Mouse (Mus musculus): Measurements from ENCODE around the gene 4933428G20Rik. TPM values are rescaled to one million over a fixed set of nuclear protein-coding genes. Genes with fewer than 3 reads are reported as not detected.

4933428G20Rik gene
- total and polyA plus RNA-seq, 3 experiments, result not detected

DNA sequence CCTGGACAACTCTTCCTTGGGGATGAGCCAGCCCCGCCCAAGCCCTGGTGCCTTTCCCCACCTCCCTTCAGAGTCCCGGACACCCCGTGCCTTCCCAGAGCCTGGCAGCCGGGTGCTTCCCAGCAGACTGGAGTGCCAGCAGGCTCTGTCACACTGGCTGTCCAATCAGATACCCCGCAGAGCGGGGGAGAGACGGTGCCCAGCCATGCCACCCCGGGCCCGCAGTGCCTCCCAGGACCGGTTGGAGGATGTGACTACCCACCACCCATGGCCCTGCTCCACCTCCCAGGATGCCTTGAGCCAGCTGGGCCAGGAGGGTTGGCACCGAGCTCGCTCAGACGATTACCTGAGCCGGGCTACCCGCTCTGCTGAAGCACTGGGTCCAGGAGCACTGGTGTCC is 48.5 kb downstream of the 4933428G20Rik start:
- Histone ChIP-seq H3K36me3 (replicated peaks) (peaks cover 90% of the 10 kb centered on the region), H3K27me3 (ENCODE audit: insufficient read depth, low read length) (no peaks in the 10 kb centered on the region), H3K9me3 (replicated peaks) (no peaks in the 10 kb centered on the region), H3K4me1 (ENCODE audit: insufficient read depth, low read depth, low read length) (peaks cover 60% of the 10 kb centered on the region), H3K4me3 (ENCODE audit: low read depth, low read length) (no peak overlapping the region)
- no peak for ATAC-seq (ENCODE audit: extremely low read depth, insufficient number of reproducible peaks, low FRiP score, poor library complexity, severe bottlenecking)
- TF ChIP-seq GATA2 (IDR thresholded peaks at IDR 0.05; ENCODE audit: borderline replicate concordance, low read depth, low read length) (no peak), CTCF (IDR thresholded peaks at IDR 0.05; ENCODE audit: low read depth, low read length) (no peak), GATA1 (IDR thresholded peaks at IDR 0.05; ENCODE audit: borderline replicate concordance, low read length) (no peak), TAL1 (conservative IDR thresholded peaks at IDR 0.05; ENCODE audit: low read depth, low read length) (no peak), POLR2AphosphoS5 (IDR thresholded peaks at IDR 0.05; ENCODE audit: insufficient replicate concordance, low read depth, low read length) (no peak)
- DNase-seq (ENCODE audit: low spot score), result no peak

DNA sequence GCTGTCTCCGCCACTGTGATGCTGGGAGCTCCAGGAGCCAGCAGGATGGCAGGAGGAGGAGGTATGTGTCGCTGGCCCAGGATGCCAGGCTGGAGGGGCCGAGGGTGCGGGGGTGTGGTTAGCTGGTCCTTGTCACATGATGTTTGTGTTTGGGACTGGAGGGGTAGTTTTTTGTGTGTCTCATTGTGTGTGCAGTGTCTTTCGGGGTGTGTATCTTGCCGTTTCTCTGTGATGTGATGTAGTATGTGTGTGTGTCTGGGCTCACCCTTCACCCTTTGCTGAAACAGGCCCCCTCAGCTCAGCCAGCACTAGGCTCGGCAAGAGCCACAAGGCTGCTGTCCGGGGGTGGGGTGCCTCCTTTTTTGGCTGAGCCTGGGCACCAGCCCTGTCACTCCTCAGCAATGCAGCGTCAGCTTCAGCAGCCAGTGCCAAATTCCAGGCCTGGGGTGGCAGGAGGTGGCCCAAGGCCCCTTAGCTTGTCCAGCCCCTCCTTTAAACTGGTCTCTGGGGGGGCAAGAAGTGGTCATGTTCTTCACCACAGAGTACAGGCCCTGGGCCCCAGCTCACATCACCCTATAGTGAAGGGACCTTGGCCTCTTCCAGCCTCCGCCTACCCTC is 49.7 kb downstream of the 4933428G20Rik start:
- H3K36me3 ChIP-seq (replicated peaks), result peaks cover 82% of the 10 kb centered on the region
- H3K27me3 ChIP-seq (ENCODE audit: insufficient read depth, low read length), result no peaks in the 10 kb centered on the region
- no peak for TF ChIP-seq GATA2 (IDR thresholded peaks at IDR 0.05; ENCODE audit: borderline replicate concordance, low read depth, low read length)
- no peak for TF ChIP-seq CTCF (IDR thresholded peaks at IDR 0.05; ENCODE audit: low read depth, low read length)
- no peak for TF ChIP-seq TAL1 (conservative IDR thresholded peaks at IDR 0.05; ENCODE audit: low read depth, low read length)
- no peak for TF ChIP-seq GATA1 (IDR thresholded peaks at IDR 0.05; ENCODE audit: borderline replicate concordance, low read length)
- no peak for TF ChIP-seq POLR2AphosphoS5 (IDR thresholded peaks at IDR 0.05; ENCODE audit: insufficient replicate concordance, low read depth, low read length)
- no peaks in the 10 kb centered on the region for H3K9me3 ChIP-seq (replicated peaks)
- peaks cover 72% of the 10 kb centered on the region for H3K4me1 ChIP-seq (ENCODE audit: insufficient read depth, low read depth, low read length)
- no peak for ATAC-seq (ENCODE audit: extremely low read depth, insufficient number of reproducible peaks, low FRiP score, poor library complexity, severe bottlenecking)
- no peak for DNase-seq (ENCODE audit: low spot score)
- peak overlapping the region; percentile 71 for H3K4me3 ChIP-seq (ENCODE audit: low read depth, low read length)

DNA sequence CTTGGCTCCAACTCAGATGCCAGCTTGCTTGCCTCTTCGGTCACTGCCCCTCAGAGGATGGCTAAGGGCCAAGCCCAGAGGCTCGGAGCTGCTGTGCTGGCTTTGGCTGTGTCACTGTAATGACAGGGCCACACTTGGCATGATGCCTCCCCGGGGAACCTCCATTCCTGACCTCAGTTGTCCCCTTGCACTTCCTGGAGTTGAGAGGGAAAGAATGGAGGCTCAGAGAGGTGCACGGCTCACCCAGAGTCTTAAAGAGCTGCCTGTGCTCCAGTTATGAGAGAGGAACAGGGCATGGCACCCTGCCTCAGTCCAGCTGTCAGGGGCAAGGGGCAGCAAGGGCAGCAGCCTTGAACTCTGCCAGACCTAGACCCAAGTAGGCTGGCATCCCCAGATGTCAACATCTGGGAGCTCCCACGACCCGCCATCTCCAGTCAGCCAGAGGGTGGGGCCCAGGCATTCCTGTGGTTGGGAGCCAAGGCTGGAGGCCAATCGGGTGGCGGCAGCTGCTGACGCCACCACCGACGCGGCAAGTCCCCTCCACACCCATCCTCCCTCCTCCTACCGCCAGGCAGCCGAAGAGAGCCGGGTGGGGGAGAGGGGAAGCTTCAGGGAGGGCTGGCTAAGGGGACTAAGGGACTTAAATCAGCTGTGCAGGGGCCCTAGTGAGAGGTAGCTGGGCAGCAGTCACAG is 50.4 kb downstream of the 4933428G20Rik start:
- H3K4me1 ChIP-seq (ENCODE audit: insufficient read depth, low read depth, low read length), result peaks cover 79% of the 10 kb centered on the region
- H3K9me3 ChIP-seq (replicated peaks), result no peaks in the 10 kb centered on the region
- peak; percentile 52; the same call in 1 of the 2 replicates for ATAC-seq (ENCODE audit: extremely low read depth, insufficient number of reproducible peaks, low FRiP score, poor library complexity, severe bottlenecking)
- no peaks in the 10 kb centered on the region for H3K27me3 ChIP-seq (ENCODE audit: insufficient read depth, low read length)
- peak; percentile 97 for DNase-seq (ENCODE audit: low spot score)
- peak overlapping the region; percentile 71 for H3K4me3 ChIP-seq (ENCODE audit: low read depth, low read length)
- TF ChIP-seq TAL1 (conservative IDR thresholded peaks at IDR 0.05; ENCODE audit: low read depth, low read length), result no peak
- TF ChIP-seq CTCF (IDR thresholded peaks at IDR 0.05; ENCODE audit: low read depth, low read length), result no peak
- TF ChIP-seq GATA1 (IDR thresholded peaks at IDR 0.05; ENCODE audit: borderline replicate concordance, low read length), result no peak
- TF ChIP-seq GATA2 (IDR thresholded peaks at IDR 0.05; ENCODE audit: borderline replicate concordance, low read depth, low read length), result no peak
- TF ChIP-seq POLR2AphosphoS5 (IDR thresholded peaks at IDR 0.05; ENCODE audit: insufficient replicate concordance, low read depth, low read length), result no peak
- H3K36me3 ChIP-seq (replicated peaks), result peaks cover 83% of the 10 kb centered on the region

DNA sequence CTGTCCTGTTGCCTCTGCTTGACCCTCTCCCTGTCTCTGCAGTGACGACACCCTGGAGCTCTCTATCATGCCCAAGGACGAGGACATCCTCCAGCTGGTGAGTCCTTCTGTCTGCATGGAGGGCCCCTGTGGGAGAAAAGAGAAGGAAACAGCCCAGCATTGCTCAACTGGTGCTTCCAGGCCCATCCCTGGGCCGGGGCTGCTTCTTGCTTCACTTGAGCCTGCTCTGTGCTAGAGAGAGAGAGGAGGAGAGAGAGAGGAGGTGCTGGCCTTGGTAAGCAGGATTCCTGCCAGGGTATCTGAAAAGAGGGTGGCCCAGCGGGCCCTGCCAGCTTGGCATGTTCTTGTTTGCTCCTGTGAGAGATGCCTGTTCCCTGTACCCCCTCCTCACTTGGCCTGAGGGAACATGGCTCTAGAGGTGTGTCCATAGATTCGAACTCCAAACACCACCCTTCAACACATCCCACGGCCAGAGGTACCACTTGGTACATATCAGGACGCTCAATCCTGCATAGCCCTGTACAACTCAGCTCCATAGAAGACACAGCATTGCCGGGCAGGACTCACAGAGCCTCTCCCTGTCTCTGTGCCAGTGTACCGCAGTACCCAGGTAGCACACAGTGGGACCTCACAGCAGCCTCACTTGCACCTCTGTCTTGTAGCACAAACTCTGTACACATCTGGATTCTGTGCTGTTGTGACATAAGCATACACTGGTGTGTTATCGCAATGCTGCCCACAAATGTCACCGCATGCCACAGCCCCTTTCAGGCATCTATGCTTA is 51.3 kb downstream of the 4933428G20Rik start:
- Histone ChIP-seq H3K4me1 (ENCODE audit: insufficient read depth, low read depth, low read length) (peaks cover 85% of the 10 kb centered on the region), H3K27me3 (ENCODE audit: insufficient read depth, low read length) (no peaks in the 10 kb centered on the region), H3K4me3 (ENCODE audit: low read depth, low read length) (0 out of 2 replicates have a peak overlapping the region, but pooled peaks have one; percentile 71), H3K9me3 (replicated peaks) (no peaks in the 10 kb centered on the region), H3K36me3 (replicated peaks) (peaks cover 83% of the 10 kb centered on the region)
- ATAC-seq (ENCODE audit: extremely low read depth, insufficient number of reproducible peaks, low FRiP score, poor library complexity, severe bottlenecking) (no peak), DNase-seq (ENCODE audit: low spot score) (no peak)
- TF ChIP-seq TAL1 (conservative IDR thresholded peaks at IDR 0.05; ENCODE audit: low read depth, low read length) (no peak), GATA2 (IDR thresholded peaks at IDR 0.05; ENCODE audit: borderline replicate concordance, low read depth, low read length) (no peak), GATA1 (IDR thresholded peaks at IDR 0.05; ENCODE audit: borderline replicate concordance, low read length) (no peak), CTCF (IDR thresholded peaks at IDR 0.05; ENCODE audit: low read depth, low read length) (no peak), POLR2AphosphoS5 (IDR thresholded peaks at IDR 0.05; ENCODE audit: insufficient replicate concordance, low read depth, low read length) (no peak)

DNA sequence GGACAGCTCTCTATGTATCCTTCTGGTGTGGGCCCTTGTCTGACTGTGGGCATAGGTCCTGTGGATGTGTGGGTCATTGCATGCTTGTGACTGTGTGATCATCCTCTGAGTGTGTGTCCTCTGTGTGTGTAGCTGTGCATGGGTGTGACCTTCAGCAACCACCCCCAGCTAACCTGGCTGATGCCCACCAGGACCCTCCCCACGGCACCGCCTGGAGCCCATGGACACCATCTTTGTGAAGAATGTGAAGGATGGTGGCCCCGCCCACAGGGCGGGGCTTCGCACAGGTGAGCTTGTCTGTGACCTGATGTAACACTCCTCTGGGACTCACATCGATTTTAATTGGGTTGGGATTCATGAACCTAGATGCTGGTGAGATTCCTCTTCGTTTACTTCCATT is 52.2 kb downstream of the 4933428G20Rik start:
- Histone ChIP-seq H3K4me3 (ENCODE audit: low read depth, low read length) (peak overlapping the region; percentile 25; the same call in 1 of the 2 replicates), H3K36me3 (replicated peaks) (peaks cover 80% of the 10 kb centered on the region), H3K4me1 (ENCODE audit: insufficient read depth, low read depth, low read length) (peaks cover 93% of the 10 kb centered on the region), H3K9me3 (replicated peaks) (no peaks in the 10 kb centered on the region), H3K27me3 (ENCODE audit: insufficient read depth, low read length) (no peaks in the 10 kb centered on the region)
- TF ChIP-seq GATA1 (IDR thresholded peaks at IDR 0.05; ENCODE audit: borderline replicate concordance, low read length) (no peak), POLR2AphosphoS5 (IDR thresholded peaks at IDR 0.05; ENCODE audit: insufficient replicate concordance, low read depth, low read length) (no peak), CTCF (IDR thresholded peaks at IDR 0.05; ENCODE audit: low read depth, low read length) (no peak), TAL1 (conservative IDR thresholded peaks at IDR 0.05; ENCODE audit: low read depth, low read length) (no peak)
- no peak for DNase-seq (ENCODE audit: low spot score)
- ATAC-seq (ENCODE audit: extremely low read depth, insufficient number of reproducible peaks, low FRiP score, poor library complexity, severe bottlenecking), result no peak
